ENCODE assay signal across 15 mouse cellular contexts in the genomic region with DNA sequence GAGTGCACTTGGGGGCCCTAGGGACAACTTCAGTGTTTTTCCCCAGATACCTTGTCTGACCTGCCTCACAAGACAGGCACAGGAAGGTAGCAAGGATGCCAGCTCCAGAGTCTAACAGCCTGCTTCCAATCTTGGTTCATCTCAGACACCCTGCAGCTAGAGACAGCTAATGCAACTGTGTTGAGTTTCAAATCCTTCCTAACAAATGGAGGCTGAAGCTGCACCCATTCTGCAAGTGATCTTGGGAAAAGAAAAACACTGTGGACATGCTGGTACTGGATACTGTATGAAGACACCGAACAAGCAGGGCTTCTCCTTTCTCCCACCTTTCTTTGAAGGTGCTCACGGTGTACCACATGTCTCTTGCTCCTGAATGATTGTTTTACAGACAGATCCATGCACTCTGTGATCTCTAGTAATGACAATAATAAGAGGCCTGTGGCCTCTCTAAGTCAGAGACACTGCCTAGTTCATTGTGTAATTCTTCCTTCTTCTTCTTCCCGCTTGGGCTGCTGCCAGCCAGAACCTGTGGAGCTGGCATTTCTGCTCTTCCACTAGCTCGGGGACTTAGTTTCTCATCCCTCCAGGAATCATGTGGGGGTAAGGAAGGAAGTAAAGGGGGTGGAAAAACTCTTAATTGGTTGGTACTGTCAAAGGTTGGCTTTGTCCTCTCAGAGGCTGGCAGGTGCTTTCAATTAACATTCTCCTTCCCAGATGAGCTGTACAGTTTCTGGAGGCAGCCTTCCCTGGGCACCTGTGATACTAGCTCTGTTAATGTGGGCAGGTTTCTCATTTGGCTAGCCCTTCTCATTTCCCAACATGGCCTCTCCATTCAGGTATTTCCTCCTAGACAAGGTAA. TPM values are rescaled to one million over a fixed set of nuclear protein-coding genes. Genes with fewer than 3 reads are reported as not detected.
DNase-seq lines count a peak whose midpoint lies in the region; ATAC-seq and TF ChIP-seq lines count a peak whose summit lies in the region.
"Had no signal": no experiment of that assay in that cellular context is flagged by ENCODE, and none has a peak within 500 bp of the region (broad histone marks: within the 10 kb centered on the region; RNA-seq: fewer than 3 reads in every experiment).

No protein-coding gene starts in this region.

- ATAC-seq in liver, embryonic 11.5 days (replicated peaks; ENCODE audit: low FRiP score), result no peak
- 0 out of 2 replicates have a peak, but pooled peaks have one; percentile 23 for ATAC-seq in granulocyte monocyte progenitor cell, adult 5-6 weeks (replicated peaks; ENCODE audit: poor library complexity, severe bottlenecking)
- ATAC-seq in stomach, embryonic 15.5 days (ENCODE audit: insufficient read depth, low FRiP score, low read depth), result no peak; the same call in 1 of the 2 replicates
- ATAC-seq: forebrain, embryonic 15.5 days; hindbrain, embryonic 16.5 days had no signal

- 71% methylated on average over 4 of the region's 4 CpGs for WGBS in cerebellum, adult 2 months
- 70% methylated on average over 4 of the region's 4 CpGs for WGBS in liver, embryonic 11.5 days
- WGBS in stomach, embryonic 15.5 days, result 69% methylated on average over 4 of the region's 4 CpGs

- H3K4me3 ChIP-seq in cerebellum, adult 2 months (replicated peaks; ENCODE audit: insufficient read depth, low read depth, low read length), result no peak overlapping the region
- no peak overlapping the region for H3K4me3 ChIP-seq in liver, embryonic 11.5 days (ENCODE audit: low read depth, low read length)
- no peak overlapping the region for H3K4me3 ChIP-seq in stomach, embryonic 15.5 days (replicated peaks)
- H3K4me3 ChIP-seq: embryonic facial prominence, embryonic 13.5 days; forebrain, embryonic 15.5 days; left cerebral cortex, adult 2 months; limb, embryonic 15.5 days had no signal

- H3K4me1 ChIP-seq in cerebellum, adult 2 months (ENCODE audit: control insufficient read depth, insufficient read depth, low read length), result peaks cover 42% of the 10 kb centered on the region
- no peaks in the 10 kb centered on the region for H3K4me1 ChIP-seq in liver, embryonic 11.5 days (replicated peaks; ENCODE audit: control insufficient read depth, insufficient read depth, low read length)
- H3K4me1 ChIP-seq in stomach, embryonic 15.5 days, result no peaks in the 10 kb centered on the region
- H3K4me1 ChIP-seq: limb, embryonic 15.5 days had no signal

- no peaks in the 10 kb centered on the region for H3K36me3 ChIP-seq in liver, embryonic 11.5 days (ENCODE audit: control insufficient read depth, insufficient read depth, low read length)
- no peaks in the 10 kb centered on the region for H3K36me3 ChIP-seq in stomach, embryonic 15.5 days
- H3K36me3 ChIP-seq: embryonic facial prominence, embryonic 13.5 days; forebrain, embryonic 15.5 days; limb, embryonic 15.5 days had no signal

- no peak for TF ChIP-seq CTCF in cerebellum, adult 2 months (IDR thresholded peaks at IDR 0.05; ENCODE audit: borderline replicate concordance, insufficient read depth, low read depth, low read length)

- H3K27me3 ChIP-seq in cerebellum, adult 2 months (ENCODE audit: control insufficient read depth, insufficient read depth, low read length), result no peaks in the 10 kb centered on the region
- no peaks in the 10 kb centered on the region for H3K27me3 ChIP-seq in liver, embryonic 11.5 days (replicated peaks; ENCODE audit: control insufficient read depth, insufficient read depth, low read length)
- H3K27me3 ChIP-seq in stomach, embryonic 15.5 days (replicated peaks), result no peaks in the 10 kb centered on the region
- H3K27me3 ChIP-seq: embryonic facial prominence, embryonic 13.5 days; forebrain, embryonic 15.5 days; limb, embryonic 15.5 days had no signal

- peak in 1 of 2 experiments; percentile 37 for DNase-seq in cerebellum, adult 2 months
- no peak for DNase-seq in cerebellum, adult 8-10 months
- DNase-seq in liver, embryonic 11.5 days (ENCODE audit: low spot score), result no peak
- DNase-seq in liver, result no peak
- DNase-seq in embryo, embryonic 11 days, result no peak
- DNase-seq in left cerebral cortex, postnatal 36 days (ENCODE audit: low spot score in 2 of 2), result no peak
- DNase-seq: right cerebral cortex, postnatal 14 days; thymus, postnatal 4 days had no signal

- intact Hi-C loops in left cerebral cortex, postnatal 36 days (cut with DNase I), result no loop called here

- 0 out of 2 replicates have a peak overlapping the region, but pooled peaks have one; percentile 38 for H3K27ac ChIP-seq in cerebellum, adult 2 months (ENCODE audit: insufficient read depth, low read length)
- H3K27ac ChIP-seq in liver, embryonic 11.5 days (ENCODE audit: low read depth, low read length), result no peak overlapping the region
- H3K27ac ChIP-seq in stomach, embryonic 15.5 days, result 0 out of 2 replicates have a peak overlapping the region, but pooled peaks have one; percentile 18
- H3K27ac ChIP-seq: embryonic facial prominence, embryonic 13.5 days; forebrain, embryonic 15.5 days; left cerebral cortex, adult 2 months; limb, embryonic 15.5 days had no signal

- no peaks in the 10 kb centered on the region for H3K9me3 ChIP-seq in liver, embryonic 11.5 days (ENCODE audit: control insufficient read depth, low read length)
- H3K9me3 ChIP-seq in stomach, embryonic 15.5 days, result no peaks in the 10 kb centered on the region
- H3K9me3 ChIP-seq: embryonic facial prominence, embryonic 13.5 days; forebrain, embryonic 15.5 days; limb, embryonic 15.5 days had no signal

- no peak overlapping the region for H3K4me2 ChIP-seq in liver, embryonic 11.5 days
- H3K4me2 ChIP-seq in stomach, embryonic 15.5 days, result no peak overlapping the region
- H3K4me2 ChIP-seq: embryonic facial prominence, embryonic 13.5 days; forebrain, embryonic 15.5 days; limb, embryonic 15.5 days had no signal

- 0 out of 2 replicates have a peak overlapping the region, but pooled peaks have one; percentile 4 for H3K9ac ChIP-seq in liver, embryonic 11.5 days (ENCODE audit: low read depth, low read length)
- no peak overlapping the region for H3K9ac ChIP-seq in stomach, embryonic 15.5 days
- H3K9ac ChIP-seq: embryonic facial prominence, embryonic 13.5 days; forebrain, embryonic 15.5 days; limb, embryonic 15.5 days had no signal

- no peak for TF ChIP-seq POLR2A in cerebellum, adult 2 months (IDR thresholded peaks at IDR 0.05; ENCODE audit: borderline replicate concordance, insufficient read depth, low read length)

RNA-seq across cellular contexts. Expression of gene Cpeb4, which starts 20.1 kb away (rescaled TPM):
- 58.0 and 69.3 TPM in 2 replicates for polyA plus RNA-seq in cerebellum, adult 2 months (2012; rRNA removed)
- 14.4 and 15.8 TPM in 2 replicates for polyA plus RNA-seq in liver, embryonic 11.5 days (2014; fragmentation: Nextera tagmentation; extraction: Ambion mirVana)
- 4.3 and 9.2 TPM in 2 replicates for total RNA-seq in granulocyte monocyte progenitor cell, adult 5-6 weeks (2014; fragmentation: Nextera tagmentation)
- total RNA-seq in granulocyte monocyte progenitor cell, adult 5-6 weeks (2017), result 6.7 and 7.6 TPM in 2 replicates
- polyA plus RNA-seq in stomach, embryonic 15.5 days (2015; fragmentation: Nextera tagmentation; extraction: Ambion mirVana), result 4.2 and 4.6 TPM in 2 replicates
- total RNA-seq in left cerebral cortex, postnatal 36 days (2021), result 100 to 1,000 TPM; 146 to 158 TPM
